Mouse (Mus musculus): ENCODE measurements around the gene Pou6f1. TPM values are rescaled to one million over a fixed set of nuclear protein-coding genes. Genes with fewer than 3 reads are reported as not detected.

The Pou6f1 gene
- 36.4 and 37.5 TPM in 2 replicates for polyA plus RNA-seq (2015; fragmentation: Nextera tagmentation; extraction: Ambion mirVana)

GRCm38 (mm10) chr15:100599276-100600046 is at the start of gene Pou6f1:
TSS of gene Pou6f1 (minus strand) at chr15:100599984.
- Histone ChIP-seq H3K4me1 (peaks cover 25% of the 10 kb centered on the region), H3K9me3 (replicated peaks) (no peaks in the 10 kb centered on the region), H3K4me2 (peak within 1 kb of the TSS; percentile 85), H3K4me3 (peak within 1 kb of the TSS; percentile 77), H3K9ac (peak within 1 kb of the TSS; percentile 93), H3K36me3 (ENCODE audit: poor library complexity, severe bottlenecking) (no peaks in the 10 kb centered on the region), H3K27ac (peak within 1 kb of the TSS; percentile 80), H3K27me3 (peaks cover 19% of the 10 kb centered on the region)
- peak; percentile 78 for ATAC-seq
- WGBS, result 2% methylated on average over 40 of the region's 76 CpGs

- WGBS, result 78% methylated on average over 6 of the region's 6 CpGs
- Histone ChIP-seq H3K27ac (no peak overlapping the region), H3K27me3 (no peaks in the 10 kb centered on the region), H3K9ac (no peak overlapping the region), H3K36me3 (ENCODE audit: poor library complexity, severe bottlenecking) (no peaks in the 10 kb centered on the region), H3K4me2 (no peak overlapping the region), H3K9me3 (replicated peaks) (no peaks in the 10 kb centered on the region), H3K4me1 (no peaks in the 10 kb centered on the region), H3K4me3 (no peak overlapping the region)
- no peak for ATAC-seq
These were observed 46.4 kb upstream of the Pou6f1 start for GRCm38 (mm10) chr15:100646161-100646560.

- Histone ChIP-seq H3K27me3 (peaks cover 18% of the 10 kb centered on the region), H3K4me1 (no peaks in the 10 kb centered on the region), H3K9ac (no peak overlapping the region), H3K9me3 (replicated peaks) (no peaks in the 10 kb centered on the region), H3K36me3 (ENCODE audit: poor library complexity, severe bottlenecking) (no peaks in the 10 kb centered on the region), H3K27ac (no peak overlapping the region), H3K4me3 (no peak overlapping the region), H3K4me2 (no peak overlapping the region)
- WGBS, result 92% methylated on average over 7 of the region's 7 CpGs
- ATAC-seq, result no peak
These were observed 42.7 kb upstream of the Pou6f1 start for GRCm38 (mm10) chr15:100642451-100642850.

GRCm38 (mm10) chr15:100641226-100641810 is 41.5 kb upstream of the Pou6f1 start:
- no peak overlapping the region for H3K9ac ChIP-seq
- 75% methylated on average over 10 of the region's 16 CpGs for WGBS
- H3K27me3 ChIP-seq, result peaks cover 29% of the 10 kb centered on the region
- no peak for ATAC-seq
- H3K4me2 ChIP-seq, result no peak overlapping the region
- no peak overlapping the region for H3K27ac ChIP-seq
- H3K36me3 ChIP-seq (ENCODE audit: poor library complexity, severe bottlenecking), result no peaks in the 10 kb centered on the region
- peaks cover 10% of the 10 kb centered on the region for H3K4me1 ChIP-seq
- H3K9me3 ChIP-seq (replicated peaks), result no peaks in the 10 kb centered on the region
- no peak overlapping the region for H3K4me3 ChIP-seq

GRCm38 (mm10) chr15:100639972-100640750 is 40.4 kb upstream of the Pou6f1 start:
- no peak overlapping the region for H3K4me3 ChIP-seq
- no peaks in the 10 kb centered on the region for H3K9me3 ChIP-seq (replicated peaks)
- H3K9ac ChIP-seq, result no peak overlapping the region
- no peak for ATAC-seq
- WGBS, result 75% methylated on average over 16 of the region's 16 CpGs
- H3K27me3 ChIP-seq, result peaks cover 40% of the 10 kb centered on the region
- H3K36me3 ChIP-seq (ENCODE audit: poor library complexity, severe bottlenecking), result no peaks in the 10 kb centered on the region
- peaks cover 13% of the 10 kb centered on the region for H3K4me1 ChIP-seq
- no peak overlapping the region for H3K27ac ChIP-seq
- H3K4me2 ChIP-seq, result no peak overlapping the region

GRCm38 (mm10) chr15:100637661-100638060 is 37.9 kb upstream of the Pou6f1 start:
- Histone ChIP-seq H3K4me2 (no peak overlapping the region), H3K36me3 (ENCODE audit: poor library complexity, severe bottlenecking) (no peaks in the 10 kb centered on the region), H3K9me3 (replicated peaks) (no peaks in the 10 kb centered on the region), H3K4me1 (peaks cover 13% of the 10 kb centered on the region), H3K4me3 (no peak overlapping the region), H3K27me3 (peaks cover 59% of the 10 kb centered on the region), H3K27ac (no peak overlapping the region), H3K9ac (no peak overlapping the region)
- WGBS, result 20% methylated on average over 6 of the region's 6 CpGs
- no peak for ATAC-seq

- peak within 1 kb of the TSS; percentile 43 for H3K4me3 ChIP-seq
- H3K9ac ChIP-seq, result peak within 1 kb of the TSS; percentile 37
- no peak for ATAC-seq
- H3K36me3 ChIP-seq (ENCODE audit: poor library complexity, severe bottlenecking), result no peaks in the 10 kb centered on the region
- H3K9me3 ChIP-seq (replicated peaks), result no peaks in the 10 kb centered on the region
- peaks cover 13% of the 10 kb centered on the region for H3K4me1 ChIP-seq
- WGBS, result under 1% methylated on average over 76 of the region's 77 CpGs
- H3K4me2 ChIP-seq, result peak within 1 kb of the TSS; percentile 76
- H3K27ac ChIP-seq, result no peak within 1 kb of the TSS
- H3K27me3 ChIP-seq, result peaks cover 63% of the 10 kb centered on the region
These were observed 37.1 kb upstream of the Pou6f1 start, which contains the start of gene Smagp for GRCm38 (mm10) chr15:100636700-100637501. TSS of gene Smagp (minus strand) at chr15:100636940.

GRCm38 (mm10) chr15:100635851-100636645 is 36.3 kb upstream of the Pou6f1 start:
- Histone ChIP-seq H3K27ac (no peak overlapping the region), H3K27me3 (peaks cover 63% of the 10 kb centered on the region), H3K4me2 (peak overlapping the region; percentile 76), H3K9me3 (replicated peaks) (no peaks in the 10 kb centered on the region), H3K36me3 (ENCODE audit: poor library complexity, severe bottlenecking) (no peaks in the 10 kb centered on the region), H3K4me3 (peak overlapping the region; percentile 43), H3K9ac (peak overlapping the region; percentile 37), H3K4me1 (peaks cover 13% of the 10 kb centered on the region)
- ATAC-seq, result no peak
- WGBS, result 2% methylated on average over 38 of the region's 38 CpGs

GRCm38 (mm10) chr15:100635239-100635638 is 35.5 kb upstream of the Pou6f1 start:
- H3K27me3 ChIP-seq, result peaks cover 64% of the 10 kb centered on the region
- ATAC-seq, result no peak
- H3K36me3 ChIP-seq (ENCODE audit: poor library complexity, severe bottlenecking), result no peaks in the 10 kb centered on the region
- H3K4me3 ChIP-seq, result no peak overlapping the region
- peaks cover 13% of the 10 kb centered on the region for H3K4me1 ChIP-seq
- no peak overlapping the region for H3K9ac ChIP-seq
- no peaks in the 10 kb centered on the region for H3K9me3 ChIP-seq (replicated peaks)
- no peak overlapping the region for H3K4me2 ChIP-seq
- 6% methylated on average over 9 of the region's 9 CpGs for WGBS
- no peak overlapping the region for H3K27ac ChIP-seq

GRCm38 (mm10) chr15:100633341-100633740 is 33.6 kb upstream of the Pou6f1 start:
- no peak for ATAC-seq
- H3K9me3 ChIP-seq (replicated peaks), result no peaks in the 10 kb centered on the region
- H3K4me2 ChIP-seq, result no peak overlapping the region
- peaks cover 13% of the 10 kb centered on the region for H3K4me1 ChIP-seq
- H3K36me3 ChIP-seq (ENCODE audit: poor library complexity, severe bottlenecking), result no peaks in the 10 kb centered on the region
- no peak overlapping the region for H3K27ac ChIP-seq
- H3K9ac ChIP-seq, result no peak overlapping the region
- H3K4me3 ChIP-seq, result no peak overlapping the region
- H3K27me3 ChIP-seq, result peaks cover 59% of the 10 kb centered on the region
- WGBS, result 88% methylated on average over 10 of the region's 10 CpGs

- Histone ChIP-seq H3K27me3 (peaks cover 49% of the 10 kb centered on the region), H3K9ac (no peak overlapping the region), H3K36me3 (ENCODE audit: poor library complexity, severe bottlenecking) (no peaks in the 10 kb centered on the region), H3K27ac (no peak overlapping the region), H3K9me3 (replicated peaks) (no peaks in the 10 kb centered on the region), H3K4me3 (no peak overlapping the region), H3K4me1 (peaks cover 19% of the 10 kb centered on the region), H3K4me2 (no peak overlapping the region)
- WGBS, result 90% methylated on average over 5 of the region's 5 CpGs
- ATAC-seq, result no peak
These were observed 32.5 kb upstream of the Pou6f1 start for GRCm38 (mm10) chr15:100632323-100632722.

Measured in forebrain, embryonic 13.5 days (tissue).